Mouse (Mus musculus): ENCODE data around the gene Arhgap25. TPM values are rescaled to one million over a fixed set of nuclear protein-coding genes. Genes with fewer than 3 reads are reported as not detected.

Gene Arhgap25
- total and polyA plus RNA-seq, 3 experiments = 4.8 to 40.9 (median 22.8) TPM

DNA sequence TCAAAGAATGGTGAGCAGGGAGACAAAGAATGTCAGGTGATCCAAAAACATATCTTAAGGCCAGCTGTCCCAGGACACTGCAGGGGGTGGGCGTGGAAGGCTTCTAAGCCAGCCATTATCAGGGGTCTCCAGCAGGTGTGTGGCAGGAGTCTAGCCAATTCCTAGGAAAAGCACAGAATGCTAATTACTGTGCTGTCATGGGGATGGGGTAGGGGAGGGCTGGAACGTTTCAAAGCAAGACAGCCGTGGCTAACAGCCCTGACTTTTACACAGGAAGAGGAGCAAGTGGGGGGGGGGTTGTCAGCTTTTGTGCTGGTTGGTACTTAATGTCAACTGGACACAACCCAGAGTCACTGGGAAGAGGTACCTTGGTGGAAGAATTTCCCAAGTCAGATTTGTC lies 121.0 kb downstream of the Arhgap25 start:
- TF ChIP-seq TAL1 (conservative IDR thresholded peaks at IDR 0.05; ENCODE audit: low read depth, low read length) (no peak), GATA2 (IDR thresholded peaks at IDR 0.05; ENCODE audit: borderline replicate concordance, low read depth, low read length) (no peak), GATA1 (IDR thresholded peaks at IDR 0.05; ENCODE audit: borderline replicate concordance, low read length) (no peak), CTCF (IDR thresholded peaks at IDR 0.05; ENCODE audit: low read depth, low read length) (no peak), POLR2AphosphoS5 (IDR thresholded peaks at IDR 0.05; ENCODE audit: insufficient replicate concordance, low read depth, low read length) (no peak)
- DNase-seq (ENCODE audit: low spot score) (no peak), ATAC-seq (ENCODE audit: extremely low read depth, insufficient number of reproducible peaks, low FRiP score, poor library complexity, severe bottlenecking) (no peak)
- Histone ChIP-seq H3K4me1 (ENCODE audit: insufficient read depth, low read depth, low read length) (no peaks in the 10 kb centered on the region), H3K4me3 (ENCODE audit: low read depth, low read length) (no peak overlapping the region), H3K36me3 (replicated peaks) (no peaks in the 10 kb centered on the region), H3K27me3 (ENCODE audit: insufficient read depth, low read length) (peaks cover 7% of the 10 kb centered on the region), H3K9me3 (replicated peaks) (no peaks in the 10 kb centered on the region)

Other genes with a start within 250 kb of the Arhgap25 start
- gene Antxr1, start 197.4 kb downstream of the Arhgap25 start, total RNA-seq (2014; fragmentation: Nextera tagmentation) = not detected in 2 replicates
- gene Antxr1, start 197.4 kb downstream of the Arhgap25 start, total RNA-seq (2017) = 0.06 and 0.16 TPM in 2 replicates
- not detected in 2 replicates for gene Antxr1, start 197.4 kb downstream of the Arhgap25 start, polyA plus RNA-seq (2012)
- not detected in 2 replicates for gene Gkn1, start 182.3 kb downstream of the Arhgap25 start, total RNA-seq (2014; fragmentation: Nextera tagmentation)
- not detected in 2 replicates for gene Gkn1, start 182.3 kb downstream of the Arhgap25 start, total RNA-seq (2017)
- not detected in 2 replicates for gene Gkn1, start 182.3 kb downstream of the Arhgap25 start, polyA plus RNA-seq (2012)
- gene Gkn2, start 159.9 kb downstream of the Arhgap25 start, total RNA-seq (2014; fragmentation: Nextera tagmentation) = not detected in 2 replicates
- gene Gkn2, start 159.9 kb downstream of the Arhgap25 start, total RNA-seq (2017) = not detected in 2 replicates
- gene Gkn2, start 159.9 kb downstream of the Arhgap25 start, polyA plus RNA-seq (2012) = not detected in 2 replicates
- gene Gkn3, start 144.3 kb downstream of the Arhgap25 start, total RNA-seq (2014; fragmentation: Nextera tagmentation) = not detected in 2 replicates
- gene Gkn3, start 144.3 kb downstream of the Arhgap25 start, total RNA-seq (2017) = not detected in 2 replicates
- not detected in 2 replicates for gene Gkn3, start 144.3 kb downstream of the Arhgap25 start, polyA plus RNA-seq (2012)
- gene Bmp10, start 104.3 kb downstream of the Arhgap25 start, total RNA-seq (2014; fragmentation: Nextera tagmentation) = not detected in 2 replicates
- 0.05 and 0.06 TPM in 2 replicates for gene Bmp10, start 104.3 kb downstream of the Arhgap25 start, total RNA-seq (2017)
- not detected in 2 replicates for gene Bmp10, start 104.3 kb downstream of the Arhgap25 start, polyA plus RNA-seq (2012)
- gene Prokr1, start 57.5 kb upstream of the Arhgap25 start, total RNA-seq (2014; fragmentation: Nextera tagmentation) = 2.6 and 6.3 TPM in 2 replicates
- 1.9 and 3.3 TPM in 2 replicates for gene Prokr1, start 57.5 kb upstream of the Arhgap25 start, total RNA-seq (2017)
- 0.24 and 0.33 TPM in 2 replicates for gene Prokr1, start 57.5 kb upstream of the Arhgap25 start, polyA plus RNA-seq (2012)
- gene Aplf, start 138.9 kb upstream of the Arhgap25 start, total RNA-seq (2014; fragmentation: Nextera tagmentation) = 81.4 and 111 TPM in 2 replicates
- 79.6 and 81.7 TPM in 2 replicates for gene Aplf, start 138.9 kb upstream of the Arhgap25 start, total RNA-seq (2017)
- gene Aplf, start 138.9 kb upstream of the Arhgap25 start, polyA plus RNA-seq (2012) = 18.7 and 23.0 TPM in 2 replicates
- 2.3 TPM in 1 of 2 replicates, not detected in the other for gene Efcc1, start 197.6 kb upstream of the Arhgap25 start, total RNA-seq (2014; fragmentation: Nextera tagmentation)
- 0.11 and 0.58 TPM in 2 replicates for gene Efcc1, start 197.6 kb upstream of the Arhgap25 start, total RNA-seq (2017)
- gene Efcc1, start 197.6 kb upstream of the Arhgap25 start, polyA plus RNA-seq (2012) = not detected in 2 replicates
- gene Gp9, start 244.8 kb upstream of the Arhgap25 start, total RNA-seq (2014; fragmentation: Nextera tagmentation) = 4.7 and 6.4 TPM in 2 replicates
- gene Gp9, start 244.8 kb upstream of the Arhgap25 start, total RNA-seq (2017) = 1.6 and 2.2 TPM in 2 replicates
- gene Gp9, start 244.8 kb upstream of the Arhgap25 start, polyA plus RNA-seq (2012) = 6.3 and 9.1 TPM in 2 replicates